Mouse (Mus musculus): ENCODE data around the gene Gm2916. TPM values are rescaled to one million over a fixed set of nuclear protein-coding genes. Genes with fewer than 3 reads are reported as not detected.

The Gm2916 gene
- polyA plus RNA-seq (2014; fragmentation: Illumina TruSeq; extraction: RNeasy Lipid Tissue Mini Kit (QIAGEN cat#74804); ENCODE audit: low read depth, low replicate concordance): 0.46 TPM

GRCm38 (mm10) chr14:3883872-3884271 lies at the start of gene Gm2916:
Gene Gm2916, plus strand, starts transcription at chr14:3884172.

DNA sequence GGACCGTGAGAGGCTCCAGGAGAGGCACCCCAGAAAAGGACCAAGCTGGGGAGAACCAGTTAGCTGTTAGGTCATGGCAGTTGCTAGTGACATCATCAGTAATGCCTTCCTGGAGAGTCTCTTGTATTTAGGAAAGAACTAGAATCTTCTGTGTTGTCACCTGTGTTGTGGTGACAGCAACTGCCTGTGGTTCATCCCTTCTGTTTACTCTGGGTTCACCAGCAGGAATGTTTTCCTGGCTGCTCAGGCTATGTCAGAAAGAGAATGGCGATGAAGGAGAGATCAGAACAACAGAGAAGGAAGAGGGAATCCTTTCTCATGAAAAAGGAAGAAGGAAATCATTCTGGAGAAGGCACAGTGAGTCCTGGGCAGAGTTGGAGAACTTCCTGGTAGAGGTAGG lies 38.0 kb upstream of the Gm2916 start, which contains the start of gene Gm3033:
Gene Gm3033 (plus strand): TSS at position 301 of the 400 bp plus-strand sequence.

DNA sequence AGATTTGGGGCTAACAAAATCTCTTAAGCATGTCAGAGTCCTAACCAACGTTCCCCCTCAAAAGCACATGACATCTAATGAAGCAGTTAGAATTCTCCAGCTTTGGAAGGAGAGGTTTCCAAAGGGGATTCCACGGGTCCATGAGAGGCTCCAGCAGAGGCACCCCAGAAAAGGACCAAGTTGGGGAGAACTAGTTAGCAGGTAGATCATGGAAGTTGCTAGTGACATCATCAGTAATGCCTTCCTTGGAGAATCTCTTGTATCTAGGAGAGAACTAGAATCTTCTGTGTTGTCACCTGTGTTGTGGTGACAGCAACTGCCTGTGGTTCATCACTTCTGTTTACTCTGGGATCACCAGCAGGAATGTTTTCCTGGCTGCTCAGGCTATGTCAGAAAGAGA lies 47.5 kb downstream of the Gm2916 start, which contains the start of gene Gm3029:
Gene Gm3029 (plus strand): TSS at position 301 of the 400 bp plus-strand sequence.

GRCm38 (mm10) chr14:3963247-3963646 lies 79.3 kb downstream of the Gm2916 start, which contains the start of gene Gm3095:
Gene Gm3095, plus strand, starts transcription at chr14:3963547.

Other genes starting within 250 kb of the Gm2916 start
- gene Gm3012, start 249.7 kb upstream of the Gm2916 start, polyA plus RNA-seq (2014; fragmentation: Illumina TruSeq; extraction: RNeasy Lipid Tissue Mini Kit (QIAGEN cat#74804); ENCODE audit: low read depth, low replicate concordance): not detected
- gene Gm3020, start 232.1 kb upstream of the Gm2916 start, polyA plus RNA-seq (2014; fragmentation: Illumina TruSeq; extraction: RNeasy Lipid Tissue Mini Kit (QIAGEN cat#74804); ENCODE audit: low read depth, low replicate concordance): not detected
- gene Gm3043, start 195.4 kb upstream of the Gm2916 start, polyA plus RNA-seq (2014; fragmentation: Illumina TruSeq; extraction: RNeasy Lipid Tissue Mini Kit (QIAGEN cat#74804); ENCODE audit: low read depth, low replicate concordance): not detected
- gene Gm3002, start 74.1 kb upstream of the Gm2916 start, polyA plus RNA-seq (2014; fragmentation: Illumina TruSeq; extraction: RNeasy Lipid Tissue Mini Kit (QIAGEN cat#74804); ENCODE audit: low read depth, low replicate concordance): not detected
- not detected for gene Gm3033, start 37.9 kb upstream of the Gm2916 start, polyA plus RNA-seq (2014; fragmentation: Illumina TruSeq; extraction: RNeasy Lipid Tissue Mini Kit (QIAGEN cat#74804); ENCODE audit: low read depth, low replicate concordance)
- gene Gm3029, start 47.6 kb downstream of the Gm2916 start, polyA plus RNA-seq (2014; fragmentation: Illumina TruSeq; extraction: RNeasy Lipid Tissue Mini Kit (QIAGEN cat#74804); ENCODE audit: low read depth, low replicate concordance): 0.41 TPM
- not detected for gene Gm3095, start 79.4 kb downstream of the Gm2916 start, polyA plus RNA-seq (2014; fragmentation: Illumina TruSeq; extraction: RNeasy Lipid Tissue Mini Kit (QIAGEN cat#74804); ENCODE audit: low read depth, low replicate concordance)
- 0.16 TPM for gene Gm3099, start 114.2 kb downstream of the Gm2916 start, polyA plus RNA-seq (2014; fragmentation: Illumina TruSeq; extraction: RNeasy Lipid Tissue Mini Kit (QIAGEN cat#74804); ENCODE audit: low read depth, low replicate concordance)
- not detected for gene Gm5796, start 139.8 kb downstream of the Gm2916 start, polyA plus RNA-seq (2014; fragmentation: Illumina TruSeq; extraction: RNeasy Lipid Tissue Mini Kit (QIAGEN cat#74804); ENCODE audit: low read depth, low replicate concordance)
- not detected for gene Gm3115, start 199.9 kb downstream of the Gm2916 start, polyA plus RNA-seq (2014; fragmentation: Illumina TruSeq; extraction: RNeasy Lipid Tissue Mini Kit (QIAGEN cat#74804); ENCODE audit: low read depth, low replicate concordance)
- gene Gm8108, start 226.4 kb downstream of the Gm2916 start, polyA plus RNA-seq (2014; fragmentation: Illumina TruSeq; extraction: RNeasy Lipid Tissue Mini Kit (QIAGEN cat#74804); ENCODE audit: low read depth, low replicate concordance): 1.2 TPM